Mouse (Mus musculus): Measurements from ENCODE around the gene Jag2. TPM values are rescaled to one million over a fixed set of nuclear protein-coding genes. Genes with fewer than 3 reads are reported as not detected.

Gene Jag2
- polyA plus RNA-seq, 2 experiments, result 0.09 to 0.51 TPM

GRCm38 (mm10) chr12:112927265-112927664 lies 2.3 kb downstream of the Jag2 start:
- Histone ChIP-seq H3K4me2 (ENCODE audit: low read depth) (no peak overlapping the region), H3K4me3 (ENCODE audit: insufficient read depth in 1 of 2, low read depth in 2 of 2, low read length in 2 of 2) (no peak overlapping the region), H3K4me1 (replicated peaks; ENCODE audit: control insufficient read depth in 2 of 2, insufficient read depth in 2 of 2, low read length in 1 of 2) (no peaks in the 10 kb centered on the region), H3K9ac (replicated peaks) (no peak overlapping the region), H3K27ac (no peak overlapping the region), H3K9me3 (ENCODE audit: control insufficient read depth, low read length) (no peaks in the 10 kb centered on the region), H3K27me3 (ENCODE audit: control insufficient read depth, insufficient read depth, low read length) (peaks cover 46% of the 10 kb centered on the region), H3K36me3 (replicated peaks; ENCODE audit: control insufficient read depth, insufficient read depth, low read depth) (no peaks in the 10 kb centered on the region)
- ATAC-seq (ENCODE audit: insufficient read depth) (no peak), DNase-seq (ENCODE audit: low read depth in 3 of 3, low spot score in 3 of 3) (no peak)
- no peak for TF ChIP-seq EP300 (IDR thresholded peaks at IDR 0.05; ENCODE audit: low read depth)
- no peak for TF ChIP-seq CTCF (IDR thresholded peaks at IDR 0.05; ENCODE audit: low read depth)
- 71% methylated on average over 14 of the region's 14 CpGs for WGBS (ENCODE audit: insufficient replicate concordance)

- Histone ChIP-seq H3K36me3 (replicated peaks; ENCODE audit: control insufficient read depth, insufficient read depth, low read depth) (no peaks in the 10 kb centered on the region), H3K4me3 (ENCODE audit: insufficient read depth in 1 of 2, low read depth in 2 of 2, low read length in 2 of 2) (no peak overlapping the region), H3K4me2 (ENCODE audit: low read depth) (no peak overlapping the region), H3K27ac (no peak overlapping the region), H3K4me1 (replicated peaks; ENCODE audit: control insufficient read depth in 2 of 2, insufficient read depth in 2 of 2, low read length in 1 of 2) (no peaks in the 10 kb centered on the region), H3K27me3 (ENCODE audit: control insufficient read depth, insufficient read depth, low read length) (peaks cover 42% of the 10 kb centered on the region), H3K9ac (replicated peaks) (no peak overlapping the region), H3K9me3 (ENCODE audit: control insufficient read depth, low read length) (no peaks in the 10 kb centered on the region)
- DNase-seq (ENCODE audit: low read depth in 3 of 3, low spot score in 3 of 3), result no peak
- 62% methylated on average over 6 of the region's 6 CpGs for WGBS (ENCODE audit: insufficient replicate concordance)
- TF ChIP-seq CTCF (IDR thresholded peaks at IDR 0.05; ENCODE audit: low read depth), result peak; percentile 33; the same call in 1 of the 2 replicates
- TF ChIP-seq EP300 (IDR thresholded peaks at IDR 0.05; ENCODE audit: low read depth), result no peak
- ATAC-seq (ENCODE audit: insufficient read depth), result no peak
Measured at GRCm38 (mm10) chr12:112925950-112926349, 3.6 kb downstream of the Jag2 start.

GRCm38 (mm10) chr12:112922541-112922940 lies 7.0 kb downstream of the Jag2 start:
- peaks cover 8% of the 10 kb centered on the region for H3K27me3 ChIP-seq (ENCODE audit: control insufficient read depth, insufficient read depth, low read length)
- no peak overlapping the region for H3K4me2 ChIP-seq (ENCODE audit: low read depth)
- H3K36me3 ChIP-seq (replicated peaks; ENCODE audit: control insufficient read depth, insufficient read depth, low read depth), result no peaks in the 10 kb centered on the region
- TF ChIP-seq CTCF (IDR thresholded peaks at IDR 0.05; ENCODE audit: low read depth), result no peak
- no peak for TF ChIP-seq EP300 (IDR thresholded peaks at IDR 0.05; ENCODE audit: low read depth)
- no peaks in the 10 kb centered on the region for H3K4me1 ChIP-seq (replicated peaks; ENCODE audit: control insufficient read depth in 2 of 2, insufficient read depth in 2 of 2, low read length in 1 of 2)
- ATAC-seq (ENCODE audit: insufficient read depth) (no peak), DNase-seq (ENCODE audit: low read depth in 3 of 3, low spot score in 3 of 3) (no peak)
- no peak overlapping the region for H3K27ac ChIP-seq
- H3K9me3 ChIP-seq (ENCODE audit: control insufficient read depth, low read length), result no peaks in the 10 kb centered on the region
- H3K9ac ChIP-seq (replicated peaks), result no peak overlapping the region
- 33% methylated on average over 3 of the region's 3 CpGs for WGBS (ENCODE audit: insufficient replicate concordance)
- H3K4me3 ChIP-seq (ENCODE audit: insufficient read depth in 1 of 2, low read depth in 2 of 2, low read length in 2 of 2), result no peak overlapping the region

- no peaks in the 10 kb centered on the region for H3K4me1 ChIP-seq (replicated peaks; ENCODE audit: control insufficient read depth in 2 of 2, insufficient read depth in 2 of 2, low read length in 1 of 2)
- no peak overlapping the region for H3K4me2 ChIP-seq (ENCODE audit: low read depth)
- WGBS (ENCODE audit: insufficient replicate concordance), result 74% methylated on average over 12 of the region's 12 CpGs
- H3K4me3 ChIP-seq (ENCODE audit: insufficient read depth in 1 of 2, low read depth in 2 of 2, low read length in 2 of 2), result no peak overlapping the region
- no peaks in the 10 kb centered on the region for H3K9me3 ChIP-seq (ENCODE audit: control insufficient read depth, low read length)
- H3K27me3 ChIP-seq (ENCODE audit: control insufficient read depth, insufficient read depth, low read length), result no peaks in the 10 kb centered on the region
- DNase-seq (ENCODE audit: low read depth in 3 of 3, low spot score in 3 of 3) (no peak), ATAC-seq (ENCODE audit: insufficient read depth) (no peak)
- TF ChIP-seq EP300 (IDR thresholded peaks at IDR 0.05; ENCODE audit: low read depth) (no peak), CTCF (IDR thresholded peaks at IDR 0.05; ENCODE audit: low read depth) (no peak)
- H3K27ac ChIP-seq, result no peak overlapping the region
- no peaks in the 10 kb centered on the region for H3K36me3 ChIP-seq (replicated peaks; ENCODE audit: control insufficient read depth, insufficient read depth, low read depth)
- H3K9ac ChIP-seq (replicated peaks), result no peak overlapping the region
Measured at GRCm38 (mm10) chr12:112921518-112921917, 8.1 kb downstream of the Jag2 start.

GRCm38 (mm10) chr12:112917906-112918305 lies 11.7 kb downstream of the Jag2 start:
- no peaks in the 10 kb centered on the region for H3K27me3 ChIP-seq (ENCODE audit: control insufficient read depth, insufficient read depth, low read length)
- no peaks in the 10 kb centered on the region for H3K36me3 ChIP-seq (replicated peaks; ENCODE audit: control insufficient read depth, insufficient read depth, low read depth)
- no peak overlapping the region for H3K4me2 ChIP-seq (ENCODE audit: low read depth)
- H3K9me3 ChIP-seq (ENCODE audit: control insufficient read depth, low read length), result no peaks in the 10 kb centered on the region
- H3K27ac ChIP-seq, result no peak overlapping the region
- H3K9ac ChIP-seq (replicated peaks), result no peak overlapping the region
- no peak overlapping the region for H3K4me3 ChIP-seq (ENCODE audit: insufficient read depth in 1 of 2, low read depth in 2 of 2, low read length in 2 of 2)
- H3K4me1 ChIP-seq (replicated peaks; ENCODE audit: control insufficient read depth in 2 of 2, insufficient read depth in 2 of 2, low read length in 1 of 2), result no peaks in the 10 kb centered on the region
- 20% methylated on average over 8 of the region's 8 CpGs for WGBS (ENCODE audit: insufficient replicate concordance)
- DNase-seq (ENCODE audit: low read depth in 3 of 3, low spot score in 3 of 3) (no peak), ATAC-seq (ENCODE audit: insufficient read depth) (no peak)
- TF ChIP-seq CTCF (IDR thresholded peaks at IDR 0.05; ENCODE audit: low read depth), result no peak
- no peak for TF ChIP-seq EP300 (IDR thresholded peaks at IDR 0.05; ENCODE audit: low read depth)
